Comparison of ENCODE assay signal across 9 mouse cellular contexts in genomic region chr1:131086907-131087306, GRCm38 (mm10). TPM values are rescaled to one million over a fixed set of nuclear protein-coding genes. Genes with fewer than 3 reads are reported as not detected.
DNase-seq lines count a peak whose midpoint lies in the region; ATAC-seq and TF ChIP-seq lines count a peak whose summit lies in the region.
"Had no signal": no experiment of that assay in that cellular context is flagged by ENCODE, and none has a peak within 500 bp of the region (broad histone marks: within the 10 kb centered on the region; RNA-seq: fewer than 3 reads in every experiment).

No protein-coding gene starts in this region.

- no peak for ATAC-seq in heart, postnatal 0 days (ENCODE audit: insufficient read depth, low read depth)
- ATAC-seq in neural tube, embryonic 15.5 days (ENCODE audit: low FRiP score), result no peak

- no peak for TF ChIP-seq EP300 in CH12.LX (IDR thresholded peaks at IDR 0.05; ENCODE audit: low read length)
- no peak for TF ChIP-seq EP300 in heart, postnatal 0 days (IDR thresholded peaks at IDR 0.05; ENCODE audit: low read depth)

- no peak overlapping the region for H3K27ac ChIP-seq in CH12.LX (ENCODE audit: insufficient read depth, low read depth)
- H3K27ac ChIP-seq in heart, postnatal 0 days (ENCODE audit: low read depth), result peak overlapping the region; percentile 15; the same call in 1 of the 2 replicates
- peak overlapping the region; percentile 67 for H3K27ac ChIP-seq in neural tube, embryonic 15.5 days (replicated peaks)
- H3K27ac ChIP-seq: limb, embryonic 15.5 days had no signal

- H3K27me3 ChIP-seq in CH12.LX (replicated peaks), result no peaks in the 10 kb centered on the region
- H3K27me3 ChIP-seq in heart, postnatal 0 days (ENCODE audit: control insufficient read depth, insufficient read depth, low read length), result no peaks in the 10 kb centered on the region
- H3K27me3 ChIP-seq in neural tube, embryonic 15.5 days (replicated peaks), result no peaks in the 10 kb centered on the region
- H3K27me3 ChIP-seq: limb, embryonic 15.5 days had no signal

- no peak overlapping the region for H3K9ac ChIP-seq in CH12.LX (ENCODE audit: insufficient read depth, low read depth)
- 0 out of 2 replicates have a peak overlapping the region, but pooled peaks have one; percentile 27 for H3K9ac ChIP-seq in heart, postnatal 0 days (replicated peaks; ENCODE audit: low read depth, low read length)
- H3K9ac ChIP-seq in neural tube, embryonic 15.5 days (replicated peaks), result 0 out of 2 replicates have a peak overlapping the region, but pooled peaks have one; percentile 11
- H3K9ac ChIP-seq: limb, embryonic 15.5 days had no signal

- H3K4me2 ChIP-seq in CH12.LX (ENCODE audit: insufficient read depth, low read depth, poor library complexity, severe bottlenecking), result no peak overlapping the region
- peak overlapping the region; percentile 32 for H3K4me2 ChIP-seq in heart, postnatal 0 days (ENCODE audit: low read depth, low read length)
- peak overlapping the region; percentile 3; the same call in 1 of the 2 replicates for H3K4me2 ChIP-seq in neural tube, embryonic 15.5 days
- H3K4me2 ChIP-seq: limb, embryonic 15.5 days had no signal

- H3K79me2 ChIP-seq in CH12.LX (replicated peaks; ENCODE audit: control insufficient read depth, extremely low read depth, insufficient read depth, poor library complexity, severe bottlenecking), result peaks cover 43% of the 10 kb centered on the region

- in situ Hi-C loops in CH12.LX (cut with MboI; ENCODE audit: low pct_ligation_motif_present, low pct_unique_long_range_greater_than_20kb, low sequenced_read_pairs), result no loop called here

- peaks cover 31 to 74% of the 10 kb centered on the region in 2 experiments for H3K4me1 ChIP-seq in CH12.LX (ENCODE audit: control insufficient read depth in 1 of 2, insufficient read depth in 2 of 2)
- H3K4me1 ChIP-seq in heart, postnatal 0 days (ENCODE audit: control insufficient read depth, insufficient read depth), result peaks cover 93% of the 10 kb centered on the region
- peaks cover 59% of the 10 kb centered on the region for H3K4me1 ChIP-seq in lung, adult 2 months (ENCODE audit: control insufficient read depth, insufficient read depth, low read length)
- H3K4me1 ChIP-seq in neural tube, embryonic 15.5 days, result peaks cover 70% of the 10 kb centered on the region

- no peaks in the 10 kb centered on the region for H3K9me3 ChIP-seq in CH12.LX (replicated peaks; ENCODE audit: low read length)
- no peaks in the 10 kb centered on the region for H3K9me3 ChIP-seq in heart, postnatal 0 days (replicated peaks; ENCODE audit: control insufficient read depth, low read length)
- H3K9me3 ChIP-seq in neural tube, embryonic 15.5 days (replicated peaks), result no peaks in the 10 kb centered on the region
- H3K9me3 ChIP-seq: limb, embryonic 15.5 days had no signal

- DNase-seq in CH12.LX (ENCODE audit: extremely low read depth), result no peak
- peak; percentile 72 for DNase-seq in adrenal gland, postnatal 25 days
- DNase-seq in heart, postnatal 0 days (ENCODE audit: low spot score), result no peak
- peak; percentile 56 for DNase-seq in lung, adult 2 months
- DNase-seq in urinary bladder, adult 2 months (ENCODE audit: low spot score), result no peak
- no peak for DNase-seq in cerebellum, postnatal 25 days
- no peak for DNase-seq in frontal cortex, postnatal 14 days (ENCODE audit: low spot score in 2 of 2)

- H3K4me3 ChIP-seq in CH12.LX (replicated peaks in 1 of 3; ENCODE audit: low read depth in 2 of 3, low read length in 2 of 3, poor library complexity in 1 of 3), result no peak overlapping the region
- no peak overlapping the region; the same call in 1 of the 2 replicates for H3K4me3 ChIP-seq in heart, postnatal 0 days (ENCODE audit: low read depth, low read length)
- no peak overlapping the region for H3K4me3 ChIP-seq in lung, adult 2 months (replicated peaks; ENCODE audit: extremely low read depth, low read depth, low read length)
- H3K4me3 ChIP-seq in neural tube, embryonic 15.5 days (replicated peaks), result no peak overlapping the region
- H3K4me3 ChIP-seq: limb, embryonic 15.5 days had no signal

- TF ChIP-seq POLR2A in CH12.LX (IDR thresholded peaks at IDR 0.05; ENCODE audit: low read depth, low read length), result no peak
- no peak for TF ChIP-seq POLR2A in lung, adult 2 months (IDR thresholded peaks at IDR 0.05; ENCODE audit: borderline replicate concordance, extremely low read depth, low read depth, low read length)

- 16% methylated on average over 7 of the region's 7 CpGs for WGBS in heart, postnatal 0 days
- 40% methylated on average over 7 of the region's 7 CpGs for WGBS in lung, adult 2 months
- 27% methylated on average over 7 of the region's 7 CpGs for WGBS in neural tube, embryonic 15.5 days

- TF ChIP-seq CTCF in CH12.LX (conservative IDR thresholded peaks at IDR 0.05 in 1 of 2, IDR thresholded peaks at IDR 0.05 in 1 of 2; ENCODE audit: low read depth in 2 of 2, low read length in 2 of 2), result no peak
- no peak for TF ChIP-seq CTCF in heart, postnatal 0 days (IDR thresholded peaks at IDR 0.05; ENCODE audit: low read depth)
- TF ChIP-seq CTCF in lung, adult 2 months (IDR thresholded peaks at IDR 0.05; ENCODE audit: insufficient read depth, low read length), result no peak

- peaks cover 0 to 18% of the 10 kb centered on the region in 2 experiments for H3K36me3 ChIP-seq in CH12.LX (replicated peaks in 1 of 2; ENCODE audit: control insufficient read depth in 1 of 2, insufficient read depth in 1 of 2, low read length in 1 of 2)
- H3K36me3 ChIP-seq in heart, postnatal 0 days (replicated peaks; ENCODE audit: control insufficient read depth, insufficient read depth, low read length), result no peaks in the 10 kb centered on the region
- H3K36me3 ChIP-seq in neural tube, embryonic 15.5 days, result no peaks in the 10 kb centered on the region
- H3K36me3 ChIP-seq: limb, embryonic 15.5 days had no signal

- TF ChIP-seq RAD21 in CH12.LX (IDR thresholded peaks at IDR 0.05; ENCODE audit: low read depth, low read length), result no peak

- dilution Hi-C loops in CH12.LX (cut with MboI; ENCODE audit: extremely low pct_ligation_motif_present, extremely low pct_unique_long_range_greater_than_20kb, low sequenced_read_pairs), result no loop called here

TF ChIP-seq in CH12.LX, 34 proteins besides CTCF, POLR2A, EP300 and RAD21:
- TF ChIP-seq MXI1 (IDR thresholded peaks at IDR 0.05; ENCODE audit: low read depth, low read length) (no peak), TBP (conservative IDR thresholded peaks at IDR 0.05; ENCODE audit: low read depth, low read length) (no peak), ETS1 (conservative IDR thresholded peaks at IDR 0.05; ENCODE audit: low read depth, low read length) (0 out of 2 replicates have a peak, but pooled peaks have one; percentile 7)

RNA-seq across cellular contexts. Expression of gene Mapkapk2, which starts 10.7 kb away (rescaled TPM):
- total RNA-seq in CH12.LX (2012; rRNA removed) (54.2 and 55.0 TPM in 2 replicates), CH12.LX (2014; rRNA removed) (58.6 and 62.9 TPM in 2 replicates)
- polyA plus RNA-seq in CH12.LX (2012; ENCODE audit: insufficient read length, low read depth), result 63.5 and 68.6 TPM in 2 replicates
- total RNA-seq in adrenal gland, postnatal 25 days (2021), result 134 and 159 TPM in 2 replicates
- 302 and 348 TPM in 2 replicates for total RNA-seq in heart, postnatal 0 days (2014; rRNA removed; ENCODE audit: low replicate concordance)
- 62.6 and 69.9 TPM in 2 replicates for polyA plus RNA-seq in heart, postnatal 0 days (2015; fragmentation: Nextera tagmentation; extraction: Ambion mirVana)
- 91.4 and 120 TPM in 2 replicates for polyA plus RNA-seq in lung, adult 2 months (2012; rRNA removed)
- polyA plus RNA-seq in neural tube, embryonic 15.5 days (2015; fragmentation: Nextera tagmentation; extraction: Ambion mirVana), result 15.0 and 19.9 TPM in 2 replicates
- polyA plus RNA-seq in urinary bladder, adult 2 months (2012; rRNA removed), result 77.4 and 86.8 TPM in 2 replicates

RNA-seq across cellular contexts. Expression of gene Dyrk3, which starts 51.2 kb away (rescaled TPM):
- total RNA-seq in CH12.LX (2012; rRNA removed) (6.4 and 6.7 TPM in 2 replicates), CH12.LX (2014; rRNA removed) (9.8 and 10.1 TPM in 2 replicates)
- 8.2 and 8.3 TPM in 2 replicates for polyA plus RNA-seq in CH12.LX (2012; ENCODE audit: insufficient read length, low read depth)
- total RNA-seq in adrenal gland, postnatal 25 days (2021), result 4.9 and 5.4 TPM in 2 replicates
- 1.3 and 1.4 TPM in 2 replicates for total RNA-seq in heart, postnatal 0 days (2014; rRNA removed; ENCODE audit: low replicate concordance)
- 0.60 and 0.86 TPM in 2 replicates for polyA plus RNA-seq in heart, postnatal 0 days (2015; fragmentation: Nextera tagmentation; extraction: Ambion mirVana)
- 1.9 and 2.7 TPM in 2 replicates for polyA plus RNA-seq in lung, adult 2 months (2012; rRNA removed)
- polyA plus RNA-seq in neural tube, embryonic 15.5 days (2015; fragmentation: Nextera tagmentation; extraction: Ambion mirVana), result 10.3 and 14.0 TPM in 2 replicates
- polyA plus RNA-seq in urinary bladder, adult 2 months (2012; rRNA removed), result 0.47 and 0.52 TPM in 2 replicates

Comparison
In these comparisons a context has a peak if more than half of its experiments do, and no peak if none do; other contexts are left out.
1. DNase-seq: peak in adrenal gland, postnatal 25 days (single experiment) and lung, adult 2 months (single experiment); none in CH12.LX (single experiment), heart, postnatal 0 days (single experiment), urinary bladder, adult 2 months (single experiment), cerebellum, postnatal 25 days (0 of 2) and frontal cortex, postnatal 14 days (0 of 2).